Mouse (Mus musculus): ENCODE measurements around the gene Zfp867. TPM values are rescaled to one million over a fixed set of nuclear protein-coding genes. Genes with fewer than 3 reads are reported as not detected.

Zfp867 gene
- 6.7 and 6.8 TPM in 2 replicates for polyA plus RNA-seq (2015; fragmentation: Nextera tagmentation; extraction: Ambion mirVana)

DNA sequence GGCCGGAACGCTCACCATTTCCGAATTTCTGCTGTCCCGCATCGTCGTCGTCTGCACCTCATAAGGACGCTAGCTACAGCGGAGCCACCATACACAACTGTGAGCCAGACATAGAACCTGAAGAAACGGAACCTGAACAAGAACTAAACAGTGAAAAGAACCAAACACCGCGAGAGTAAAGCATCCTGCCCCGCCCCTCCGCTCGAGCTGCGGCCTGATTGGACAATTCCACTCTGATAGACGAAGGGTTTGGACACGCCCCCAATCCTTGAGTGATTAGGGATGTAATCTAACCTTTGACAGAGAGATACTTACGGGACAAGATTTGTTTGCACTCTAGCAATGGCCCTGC lies at the start of gene Zfp867:
Gene Zfp867, minus strand, starts transcription at position 149 of the 352 bp plus-strand sequence.
- H3K9me3 ChIP-seq (replicated peaks; ENCODE audit: control insufficient read depth, low read length) = no peaks in the 10 kb centered on the region
- peak within 1 kb of the TSS; percentile 91 for H3K4me3 ChIP-seq (replicated peaks; ENCODE audit: low read length)
- peak within 1 kb of the TSS; percentile 83 for H3K9ac ChIP-seq (ENCODE audit: low read length)
- under 1% methylated on average over 19 of the region's 19 CpGs for WGBS
- peak within 1 kb of the TSS; percentile 84 for H3K4me2 ChIP-seq (ENCODE audit: low read depth, low read length)
- H3K36me3 ChIP-seq (ENCODE audit: control insufficient read depth, insufficient read depth, low read length) = no peaks in the 10 kb centered on the region
- no peaks in the 10 kb centered on the region for H3K27me3 ChIP-seq (ENCODE audit: control insufficient read depth, insufficient read depth, low read length)
- H3K4me1 ChIP-seq (ENCODE audit: control insufficient read depth, insufficient read depth, low read length) = peaks cover 7% of the 10 kb centered on the region
- H3K27ac ChIP-seq (ENCODE audit: low read length) = peak within 1 kb of the TSS; percentile 78
- peak; percentile 91 for ATAC-seq (ENCODE audit: insufficient read depth, low FRiP score)

- WGBS = 64% methylated on average over 6 of the region's 6 CpGs
- H3K27ac ChIP-seq (ENCODE audit: low read length) = peak overlapping the region; percentile 81
- ATAC-seq (ENCODE audit: insufficient read depth, low FRiP score) = no peak
- no peak overlapping the region for H3K4me2 ChIP-seq (ENCODE audit: low read depth, low read length)
- no peak overlapping the region for H3K4me3 ChIP-seq (replicated peaks; ENCODE audit: low read length)
- H3K9me3 ChIP-seq (replicated peaks; ENCODE audit: control insufficient read depth, low read length) = no peaks in the 10 kb centered on the region
- no peak overlapping the region for H3K9ac ChIP-seq (ENCODE audit: low read length)
- no peaks in the 10 kb centered on the region for H3K27me3 ChIP-seq (ENCODE audit: control insufficient read depth, insufficient read depth, low read length)
- no peaks in the 10 kb centered on the region for H3K4me1 ChIP-seq (ENCODE audit: control insufficient read depth, insufficient read depth, low read length)
- no peaks in the 10 kb centered on the region for H3K36me3 ChIP-seq (ENCODE audit: control insufficient read depth, insufficient read depth, low read length)
Observed at GRCm38 (mm10) chr11:59519741-59520495, 47.6 kb upstream of the Zfp867 start.

DNA sequence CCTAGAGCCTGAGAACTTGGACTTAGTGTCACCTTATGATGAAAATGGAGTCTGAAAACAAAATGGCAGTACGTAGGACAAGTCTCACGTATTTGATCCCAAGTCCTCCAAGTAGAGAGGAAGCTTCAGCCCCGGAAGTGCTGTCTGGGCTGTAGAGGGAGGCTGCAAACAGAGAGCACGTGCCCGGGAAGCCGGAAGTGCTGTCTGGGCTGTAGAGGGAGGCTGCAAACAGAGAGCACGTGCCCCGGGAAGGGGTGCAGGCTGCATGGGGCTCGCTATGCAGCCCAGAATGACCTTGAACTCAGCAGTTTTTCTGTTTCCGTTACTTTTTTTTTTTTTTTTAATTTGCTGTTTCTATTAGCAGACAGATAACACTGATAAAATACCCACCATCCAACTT lies 46.0 kb upstream of the Zfp867 start:
- H3K27ac ChIP-seq (ENCODE audit: low read length) = no peak overlapping the region
- H3K4me2 ChIP-seq (ENCODE audit: low read depth, low read length) = no peak overlapping the region
- no peaks in the 10 kb centered on the region for H3K9me3 ChIP-seq (replicated peaks; ENCODE audit: control insufficient read depth, low read length)
- H3K36me3 ChIP-seq (ENCODE audit: control insufficient read depth, insufficient read depth, low read length) = no peaks in the 10 kb centered on the region
- H3K4me1 ChIP-seq (ENCODE audit: control insufficient read depth, insufficient read depth, low read length) = no peaks in the 10 kb centered on the region
- H3K9ac ChIP-seq (ENCODE audit: low read length) = no peak overlapping the region
- H3K4me3 ChIP-seq (replicated peaks; ENCODE audit: low read length) = no peak overlapping the region
- WGBS = 54% methylated on average over 10 of the region's 10 CpGs
- H3K27me3 ChIP-seq (ENCODE audit: control insufficient read depth, insufficient read depth, low read length) = no peaks in the 10 kb centered on the region
- no peak for ATAC-seq (ENCODE audit: insufficient read depth, low FRiP score)

GRCm38 (mm10) chr11:59517441-59517840 lies 45.2 kb upstream of the Zfp867 start:
- H3K27ac ChIP-seq (ENCODE audit: low read length) = no peak overlapping the region
- H3K36me3 ChIP-seq (ENCODE audit: control insufficient read depth, insufficient read depth, low read length) = no peaks in the 10 kb centered on the region
- no peak for ATAC-seq (ENCODE audit: insufficient read depth, low FRiP score)
- no peak overlapping the region for H3K4me3 ChIP-seq (replicated peaks; ENCODE audit: low read length)
- no peaks in the 10 kb centered on the region for H3K27me3 ChIP-seq (ENCODE audit: control insufficient read depth, insufficient read depth, low read length)
- H3K4me2 ChIP-seq (ENCODE audit: low read depth, low read length) = no peak overlapping the region
- no peaks in the 10 kb centered on the region for H3K9me3 ChIP-seq (replicated peaks; ENCODE audit: control insufficient read depth, low read length)
- no peak overlapping the region for H3K9ac ChIP-seq (ENCODE audit: low read length)
- no peaks in the 10 kb centered on the region for H3K4me1 ChIP-seq (ENCODE audit: control insufficient read depth, insufficient read depth, low read length)
- WGBS = 100% methylated on average over 1 of the region's 1 CpGs

GRCm38 (mm10) chr11:59514789-59515188 lies 42.5 kb upstream of the Zfp867 start:
- 0 out of 2 replicates have a peak, but pooled peaks have one; percentile 26 for ATAC-seq (ENCODE audit: insufficient read depth, low FRiP score)
- WGBS = 54% methylated on average over 3 of the region's 3 CpGs
- Histone ChIP-seq H3K27ac (ENCODE audit: low read length) (no peak overlapping the region), H3K4me2 (ENCODE audit: low read depth, low read length) (no peak overlapping the region), H3K9me3 (replicated peaks; ENCODE audit: control insufficient read depth, low read length) (no peaks in the 10 kb centered on the region), H3K27me3 (ENCODE audit: control insufficient read depth, insufficient read depth, low read length) (no peaks in the 10 kb centered on the region), H3K4me3 (replicated peaks; ENCODE audit: low read length) (no peak overlapping the region), H3K4me1 (ENCODE audit: control insufficient read depth, insufficient read depth, low read length) (no peaks in the 10 kb centered on the region), H3K9ac (ENCODE audit: low read length) (no peak overlapping the region), H3K36me3 (ENCODE audit: control insufficient read depth, insufficient read depth, low read length) (no peaks in the 10 kb centered on the region)

DNA sequence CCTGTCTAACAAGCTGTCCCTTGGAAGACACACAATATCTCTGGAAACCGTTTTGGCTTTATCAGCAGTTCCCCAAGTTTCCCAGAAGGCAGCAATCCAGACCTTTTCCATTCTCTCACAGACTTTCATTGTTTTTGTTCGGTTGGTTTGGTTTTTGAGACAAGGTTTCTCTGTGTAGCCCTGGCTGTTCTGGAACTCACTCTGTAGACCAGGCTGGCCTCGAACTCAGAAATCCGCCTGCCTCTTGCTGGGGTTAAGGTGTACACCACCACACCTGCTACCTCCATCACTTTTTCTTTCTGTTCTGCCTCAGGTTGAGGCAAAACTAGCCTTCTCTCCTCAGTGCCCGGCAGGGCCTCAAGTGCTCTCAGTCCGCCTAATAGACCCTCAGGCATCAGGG lies 42.1 kb upstream of the Zfp867 start:
- no peak for ATAC-seq (ENCODE audit: insufficient read depth, low FRiP score)
- H3K36me3 ChIP-seq (ENCODE audit: control insufficient read depth, insufficient read depth, low read length) = no peaks in the 10 kb centered on the region
- no peaks in the 10 kb centered on the region for H3K9me3 ChIP-seq (replicated peaks; ENCODE audit: control insufficient read depth, low read length)
- H3K27ac ChIP-seq (ENCODE audit: low read length) = no peak overlapping the region
- no peak overlapping the region for H3K4me2 ChIP-seq (ENCODE audit: low read depth, low read length)
- WGBS = 61% methylated on average over 6 of the region's 6 CpGs
- no peak overlapping the region for H3K4me3 ChIP-seq (replicated peaks; ENCODE audit: low read length)
- H3K4me1 ChIP-seq (ENCODE audit: control insufficient read depth, insufficient read depth, low read length) = no peaks in the 10 kb centered on the region
- H3K9ac ChIP-seq (ENCODE audit: low read length) = no peak overlapping the region
- H3K27me3 ChIP-seq (ENCODE audit: control insufficient read depth, insufficient read depth, low read length) = no peaks in the 10 kb centered on the region

- Histone ChIP-seq H3K4me3 (replicated peaks; ENCODE audit: low read length) (no peak overlapping the region), H3K4me1 (ENCODE audit: control insufficient read depth, insufficient read depth, low read length) (no peaks in the 10 kb centered on the region), H3K9ac (ENCODE audit: low read length) (no peak overlapping the region), H3K27ac (ENCODE audit: low read length) (no peak overlapping the region), H3K4me2 (ENCODE audit: low read depth, low read length) (no peak overlapping the region), H3K27me3 (ENCODE audit: control insufficient read depth, insufficient read depth, low read length) (no peaks in the 10 kb centered on the region), H3K9me3 (replicated peaks; ENCODE audit: control insufficient read depth, low read length) (no peaks in the 10 kb centered on the region), H3K36me3 (ENCODE audit: control insufficient read depth, insufficient read depth, low read length) (no peaks in the 10 kb centered on the region)
- ATAC-seq (ENCODE audit: insufficient read depth, low FRiP score) = no peak
- 77% methylated on average over 3 of the region's 3 CpGs for WGBS
Observed at GRCm38 (mm10) chr11:59513556-59513955, 41.3 kb upstream of the Zfp867 start.

GRCm38 (mm10) chr11:59512733-59513132 lies 40.5 kb upstream of the Zfp867 start:
- Histone ChIP-seq H3K4me3 (replicated peaks; ENCODE audit: low read length) (no peak overlapping the region), H3K9ac (ENCODE audit: low read length) (no peak overlapping the region), H3K27ac (ENCODE audit: low read length) (no peak overlapping the region), H3K9me3 (replicated peaks; ENCODE audit: control insufficient read depth, low read length) (no peaks in the 10 kb centered on the region), H3K4me1 (ENCODE audit: control insufficient read depth, insufficient read depth, low read length) (peaks cover under 1% of the 10 kb centered on the region; the same call in 1 of the 2 replicates), H3K27me3 (ENCODE audit: control insufficient read depth, insufficient read depth, low read length) (no peaks in the 10 kb centered on the region), H3K36me3 (ENCODE audit: control insufficient read depth, insufficient read depth, low read length) (no peaks in the 10 kb centered on the region), H3K4me2 (ENCODE audit: low read depth, low read length) (no peak overlapping the region)
- WGBS = 86% methylated on average over 10 of the region's 10 CpGs
- no peak for ATAC-seq (ENCODE audit: insufficient read depth, low FRiP score)

- Histone ChIP-seq H3K36me3 (ENCODE audit: control insufficient read depth, insufficient read depth, low read length) (no peaks in the 10 kb centered on the region), H3K4me1 (ENCODE audit: control insufficient read depth, insufficient read depth, low read length) (peaks cover 10% of the 10 kb centered on the region), H3K27ac (ENCODE audit: low read length) (no peak overlapping the region), H3K4me3 (replicated peaks; ENCODE audit: low read length) (no peak overlapping the region), H3K4me2 (ENCODE audit: low read depth, low read length) (no peak overlapping the region), H3K9me3 (replicated peaks; ENCODE audit: control insufficient read depth, low read length) (no peaks in the 10 kb centered on the region), H3K27me3 (ENCODE audit: control insufficient read depth, insufficient read depth, low read length) (no peaks in the 10 kb centered on the region), H3K9ac (ENCODE audit: low read length) (no peak overlapping the region)
- 47% methylated on average over 1 of the region's 1 CpGs for WGBS
- ATAC-seq (ENCODE audit: insufficient read depth, low FRiP score) = no peak
Observed at GRCm38 (mm10) chr11:59511558-59511957, 39.3 kb upstream of the Zfp867 start.
